Mouse (Mus musculus) heart, adult 8-10 months (tissue): ENCODE measurements around the gene Hyal3. TPM values are rescaled to one million over a fixed set of nuclear protein-coding genes. Genes with fewer than 3 reads are reported as not detected.
"Not testable (repeated sequence)": the region's sequence is repeated elsewhere in the genome, so short reads cannot be mapped to it uniquely, and the experiment has no call there.

Source experiments
- DNase-seq: peaks from one replicate; pipeline ENCODE4 v3.0.0; 2022; ENCODE audit warnings: low spot score
- total RNA-seq, 4 experiments: library from RNA; stranded (reverse); gene quantifications; 2 replicates each; pipeline ENCODE4 v1.2.4; 2022

Hyal3 gene
- total RNA-seq, 4 experiments from 2014 or later, result 0.20 to 0.72 (median 0.25) TPM

DNA sequence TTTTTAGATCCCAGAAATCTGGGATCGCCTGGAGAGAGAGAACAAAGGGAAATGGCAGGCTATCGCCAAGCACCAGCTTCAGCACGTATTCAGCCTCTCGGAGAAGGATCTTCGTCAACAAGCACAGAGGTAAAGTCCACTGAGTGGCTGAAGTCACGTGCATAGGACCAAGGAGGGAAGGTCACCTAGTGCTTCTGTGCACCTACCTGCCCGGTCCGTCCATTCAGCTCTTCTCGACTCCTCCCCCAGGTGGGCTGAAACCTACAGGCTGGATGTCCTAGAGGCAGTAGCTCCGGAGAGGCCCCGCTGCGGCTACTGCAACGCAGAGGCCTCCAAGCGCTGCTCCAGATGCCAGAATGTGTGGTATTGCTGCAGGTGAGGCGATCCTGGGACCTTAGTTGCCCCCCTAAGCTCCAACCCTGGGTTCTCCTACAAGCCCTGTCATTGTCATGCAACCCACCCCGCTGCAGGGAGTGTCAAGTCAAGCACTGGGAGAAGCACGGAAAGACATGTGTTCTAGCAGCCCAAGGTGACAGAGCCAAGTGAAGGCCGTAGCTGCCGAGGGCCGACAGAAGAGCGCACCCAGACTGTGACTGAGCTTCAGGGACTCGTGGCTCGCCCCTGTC lies 30.0 kb upstream of the Hyal3 start:
- no peak for DNase-seq

DNA sequence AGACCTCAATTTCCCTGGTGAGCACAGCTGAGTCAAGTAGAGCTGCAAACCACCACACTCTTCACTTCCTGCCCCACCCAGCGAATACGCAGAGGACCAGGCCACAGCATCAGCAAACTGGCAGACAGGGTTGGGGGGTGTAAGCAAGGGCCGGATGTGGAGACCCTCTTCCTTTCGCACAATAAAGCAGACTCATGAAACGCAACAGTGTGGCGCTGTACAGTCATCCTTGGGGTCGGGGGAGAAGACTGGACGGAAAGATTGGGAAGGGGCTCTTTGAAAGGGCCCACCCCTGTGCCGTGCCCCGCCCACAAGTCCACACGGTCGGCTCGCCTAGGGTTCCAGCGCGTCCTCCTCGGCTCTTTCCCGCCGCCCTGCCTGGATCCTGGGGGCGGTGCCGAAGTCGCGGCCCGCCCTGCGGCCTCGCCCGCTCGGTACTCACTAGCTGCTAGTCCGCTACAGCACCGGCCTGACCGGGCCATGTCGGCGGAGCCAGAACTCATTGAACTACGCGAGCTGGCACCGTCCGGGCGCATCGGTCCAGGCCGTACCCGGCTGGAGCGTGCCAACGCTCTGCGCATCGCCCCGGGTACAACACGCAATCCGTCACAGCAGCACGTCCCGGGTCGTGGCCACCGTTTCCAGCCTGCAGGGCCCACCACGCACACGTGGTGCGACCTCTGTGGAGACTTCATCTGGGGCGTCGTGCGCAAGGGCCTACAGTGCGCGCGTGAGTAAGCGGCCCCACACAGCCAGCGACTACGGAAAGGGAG lies 29.3 kb upstream of the Hyal3 start, which contains the start of gene Rassf1:
Rassf1 (plus strand) TSS at position 439 of the 773 bp plus-strand sequence.
- DNase-seq, result peak; percentile 61

DNA sequence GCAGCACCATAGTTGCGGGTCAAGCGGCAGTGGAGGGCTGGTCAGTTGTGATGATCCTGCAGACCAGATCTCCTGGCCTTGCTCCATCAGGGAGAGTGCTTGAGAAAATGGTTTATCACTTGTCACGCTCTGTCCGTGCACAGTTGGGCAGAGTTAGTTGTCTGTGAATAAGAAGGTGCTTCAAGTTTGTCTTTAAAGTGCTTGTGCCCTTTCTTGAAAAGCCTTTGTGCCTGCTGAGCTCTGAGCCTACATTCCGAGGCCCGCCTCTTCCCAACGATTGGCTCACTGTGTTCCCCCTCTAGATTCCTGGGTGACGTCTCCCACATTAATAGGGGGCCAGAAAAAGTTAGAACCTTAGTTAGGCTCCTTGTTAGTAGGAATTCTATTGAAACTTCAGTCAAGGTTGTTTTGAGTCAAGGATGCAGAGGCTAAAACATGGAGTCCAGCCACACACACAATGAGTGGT lies 28.7 kb upstream of the Hyal3 start:
- DNase-seq, result no peak

DNA sequence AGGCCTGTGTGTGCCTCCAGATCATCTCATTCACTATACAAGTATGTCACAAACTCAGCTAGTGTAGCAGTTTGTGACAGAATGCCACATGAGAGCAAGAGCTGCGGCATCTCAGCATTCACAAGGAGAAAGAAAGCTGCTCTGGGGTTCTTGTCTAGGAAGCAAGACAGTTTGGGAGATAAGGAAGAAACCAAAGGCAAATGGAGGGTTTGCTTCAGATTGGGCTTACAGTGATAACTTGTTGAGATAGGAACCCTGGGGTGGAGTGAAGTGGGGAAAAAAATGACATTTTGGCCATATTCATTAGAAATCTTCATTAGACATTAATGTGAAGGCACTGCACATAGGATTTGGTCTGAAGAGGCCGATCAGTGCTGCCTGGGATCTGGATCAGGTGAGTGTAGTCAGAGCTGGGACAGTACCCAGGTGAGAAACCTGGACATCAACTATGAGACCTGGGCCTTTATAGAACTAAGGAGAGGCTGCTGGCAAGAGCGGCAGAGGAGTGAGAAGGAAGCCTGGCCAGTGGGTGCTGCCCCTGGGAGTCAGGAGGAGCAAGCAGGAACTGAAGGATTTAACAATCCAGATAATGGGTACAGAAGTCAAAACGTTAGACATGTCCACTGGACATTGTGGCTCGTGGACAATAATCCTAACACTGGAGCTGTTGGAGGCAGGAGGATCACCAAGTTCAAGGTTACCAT lies 27.8 kb upstream of the Hyal3 start:
- DNase-seq, result no peak

DNA sequence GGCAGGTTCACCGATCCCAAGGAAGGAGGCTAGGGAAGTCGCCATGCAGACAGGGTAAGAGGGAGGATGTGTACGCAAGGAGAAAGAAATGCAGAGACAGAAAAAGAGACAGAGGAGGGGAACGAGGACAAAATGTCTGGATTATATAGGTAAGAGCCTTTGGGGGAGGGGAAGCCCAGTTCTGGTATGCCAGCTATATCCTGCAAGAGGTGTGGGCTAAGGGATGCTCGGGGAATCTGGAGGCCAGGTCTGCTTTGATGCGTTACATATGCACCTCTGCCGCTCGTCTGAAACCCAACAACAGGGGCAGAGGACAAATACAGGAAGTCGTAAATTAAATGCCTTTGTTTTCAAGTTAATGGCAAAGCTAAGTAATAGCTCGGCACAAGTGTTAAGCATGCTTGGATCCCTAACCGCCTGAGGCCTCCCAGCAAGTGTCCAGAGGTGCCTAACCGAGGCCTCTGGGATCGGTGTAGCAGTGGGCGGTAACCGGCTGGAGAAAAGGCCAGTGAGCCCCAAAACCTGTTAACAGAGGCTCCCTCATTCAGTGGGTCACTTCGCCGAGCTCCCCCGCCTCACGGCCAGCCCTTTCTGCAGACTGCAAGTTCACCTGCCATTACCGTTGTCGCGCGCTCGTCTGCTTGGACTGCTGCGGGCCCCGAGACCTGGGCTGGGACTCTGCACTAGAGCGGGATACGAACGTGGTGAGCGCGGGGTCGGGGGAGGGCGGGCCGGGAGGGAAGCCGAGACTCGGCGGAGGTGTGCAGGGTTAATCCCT lies 26.9 kb upstream of the Hyal3 start:
- no peak for DNase-seq

DNA sequence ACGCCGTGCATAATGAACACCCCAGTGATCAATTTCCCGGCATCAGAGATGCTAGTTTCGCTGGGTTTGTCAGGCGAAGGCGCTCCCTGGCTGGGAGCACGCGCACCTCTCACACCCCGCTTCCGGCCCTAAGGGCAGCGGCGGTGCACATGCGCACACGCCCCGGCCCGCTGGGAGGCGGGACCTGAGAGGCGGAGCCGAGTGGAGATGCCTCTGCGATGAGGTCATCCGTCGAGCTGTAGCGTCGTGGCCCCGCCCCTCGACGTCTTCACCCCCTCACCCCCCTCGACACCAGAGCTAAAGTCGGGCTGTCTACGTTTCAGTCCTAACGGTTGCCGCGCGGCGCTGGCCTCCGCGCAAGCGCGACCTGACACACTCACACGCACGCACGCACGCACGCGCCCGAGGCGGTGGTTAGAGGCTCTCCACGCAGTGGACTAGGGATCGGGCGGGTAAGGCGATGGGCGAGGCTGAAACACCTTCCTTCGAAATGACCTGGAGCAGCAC lies 26.2 kb upstream of the Hyal3 start:
- DNase-seq, result peak; percentile 92

DNA sequence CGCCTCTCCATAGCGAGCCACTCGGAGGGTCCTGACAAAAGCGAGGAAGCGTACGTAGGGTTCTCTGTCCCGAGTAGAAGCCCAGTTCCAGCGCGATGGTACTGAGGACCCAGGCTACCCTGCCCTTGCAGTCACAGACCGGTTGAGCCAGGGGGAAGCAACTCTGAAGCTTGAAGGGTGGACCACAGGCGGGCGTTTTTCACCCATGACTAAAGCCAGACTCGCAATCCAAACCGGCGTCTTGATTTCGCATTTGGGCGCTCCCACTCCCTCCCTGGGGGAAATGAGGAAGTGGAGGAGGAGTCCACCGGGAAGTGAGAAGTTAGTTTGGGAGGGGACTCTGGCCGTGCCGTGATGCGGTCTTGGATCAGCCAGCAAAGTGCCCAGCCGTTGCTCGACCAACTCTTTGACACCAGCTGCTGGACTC lies 25.6 kb upstream of the Hyal3 start:
- DNase-seq, result peak; percentile 89

DNA sequence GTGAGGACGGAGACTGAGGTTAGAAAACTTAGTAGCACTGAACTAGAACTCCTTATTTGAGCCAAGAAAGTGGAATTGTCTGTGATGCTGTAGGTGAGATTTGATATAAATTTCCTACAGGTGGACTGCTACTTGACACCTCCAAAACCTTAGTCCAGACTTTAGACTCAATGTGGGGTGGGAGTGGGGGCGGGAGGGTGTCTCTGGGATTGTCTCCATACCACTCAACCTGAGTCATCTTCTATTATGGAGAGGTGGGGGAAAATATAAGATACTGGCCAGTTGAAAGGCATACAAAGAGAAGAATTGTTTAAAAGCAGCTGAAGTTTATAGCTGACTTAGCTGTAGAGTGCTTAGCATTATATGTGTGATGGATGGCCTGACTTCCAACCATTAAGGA lies 24.9 kb upstream of the Hyal3 start:
- no peak for DNase-seq

DNA sequence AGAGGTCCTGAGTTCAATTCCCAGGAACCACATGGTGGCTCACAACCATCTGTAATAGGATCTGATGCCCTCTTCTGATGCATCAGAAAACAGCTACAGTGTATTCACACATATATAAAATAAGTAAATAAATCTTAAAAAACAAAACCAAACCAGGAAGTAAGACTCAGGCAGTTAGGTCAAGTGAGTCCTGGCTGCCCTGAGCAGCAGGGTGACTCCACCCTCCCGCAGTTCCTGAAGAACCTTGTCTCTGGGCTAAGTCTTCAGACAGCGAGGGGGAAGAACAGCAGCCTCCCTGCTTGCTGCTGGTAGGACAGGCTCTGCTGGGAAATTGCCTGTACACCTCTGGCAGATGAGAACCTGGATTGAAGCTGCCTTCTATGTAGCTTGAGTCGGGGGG lies 24.3 kb upstream of the Hyal3 start:
- DNase-seq, result no peak

DNA sequence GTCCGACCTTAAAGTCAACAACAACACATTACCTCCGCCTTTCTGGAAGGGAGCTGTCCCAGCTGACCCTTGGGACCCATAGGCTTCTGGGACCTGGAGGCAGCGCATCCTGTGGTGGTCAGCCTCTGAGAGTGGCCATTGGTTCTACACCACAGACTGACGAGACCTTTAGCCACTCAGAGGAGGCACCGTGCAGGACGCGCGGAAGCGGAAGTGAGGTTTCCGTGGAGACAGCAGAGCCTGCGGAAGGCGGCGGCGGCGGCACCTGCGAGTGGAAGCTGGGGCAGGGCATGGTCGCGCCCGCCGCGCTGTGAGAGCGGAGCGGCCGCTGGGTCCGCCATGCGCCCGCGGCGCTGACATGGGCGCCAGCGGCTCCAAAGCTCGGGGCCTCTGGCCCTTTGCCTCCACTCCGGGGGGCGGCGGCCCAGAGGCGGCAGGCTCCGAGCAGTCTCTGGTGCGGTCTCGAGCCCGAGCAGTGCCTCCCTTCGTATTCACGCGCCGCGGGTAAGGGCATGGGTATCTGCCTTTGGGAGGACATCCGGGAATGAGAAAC lies 17.5 kb upstream of the Hyal3 start, which contains the start of gene Tusc2:
Tusc2 (plus strand) TSS at position 227 of the 553 bp plus-strand sequence.
- DNase-seq, result peak; percentile 98

DNA sequence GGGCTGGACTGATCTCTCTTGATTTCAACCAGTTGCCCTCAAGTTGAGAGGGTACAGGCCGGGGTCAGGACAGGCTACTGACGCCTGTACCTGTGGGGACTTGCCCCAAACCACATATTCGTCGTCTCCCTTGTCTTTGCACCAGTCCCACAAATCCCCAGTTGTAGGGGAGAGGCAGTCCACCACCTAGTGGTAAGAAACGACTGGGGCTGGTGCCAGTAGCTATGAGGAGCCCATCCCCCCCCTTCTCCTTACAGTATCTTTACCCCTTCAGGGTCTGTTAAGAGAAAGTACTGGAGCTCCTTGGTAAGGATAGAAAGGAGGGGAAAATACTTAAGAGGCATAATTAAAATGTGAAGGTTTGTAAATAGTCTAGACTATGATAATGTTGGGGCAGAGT lies 15.1 kb upstream of the Hyal3 start:
- not testable (repeated sequence) for DNase-seq

DNA sequence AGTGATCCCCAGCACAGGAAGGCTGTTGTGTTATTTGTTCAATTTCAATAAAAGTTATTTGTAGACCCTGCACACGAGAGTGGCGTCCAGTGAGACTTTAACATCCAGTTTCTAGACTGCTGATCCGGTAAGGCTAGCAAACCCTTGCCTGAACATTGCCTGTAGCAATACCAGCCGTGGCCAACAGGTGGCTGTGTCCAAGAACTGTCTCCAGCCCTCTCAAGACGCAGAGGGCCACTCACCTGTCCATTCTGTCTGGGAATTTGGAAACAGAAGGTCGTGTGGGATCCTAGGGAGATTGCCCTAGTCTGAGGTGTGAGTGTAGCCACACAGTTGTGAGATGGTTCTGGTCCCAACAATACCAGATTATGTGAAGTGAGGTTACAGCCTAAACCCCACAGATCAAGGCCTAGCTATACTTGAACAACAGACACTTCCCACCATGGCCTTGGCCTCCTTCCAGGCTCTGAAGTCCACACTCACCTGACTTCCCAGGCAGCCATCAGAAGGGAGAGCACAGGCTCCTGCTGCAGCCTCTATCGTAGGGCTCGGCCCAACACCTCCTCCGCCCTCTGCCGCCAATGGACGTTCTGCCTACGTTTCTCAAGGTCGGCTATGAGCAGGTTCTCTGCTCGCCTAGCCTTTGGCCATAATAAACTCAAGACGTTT lies 14.4 kb upstream of the Hyal3 start:
- peak; percentile 85 for DNase-seq

DNA sequence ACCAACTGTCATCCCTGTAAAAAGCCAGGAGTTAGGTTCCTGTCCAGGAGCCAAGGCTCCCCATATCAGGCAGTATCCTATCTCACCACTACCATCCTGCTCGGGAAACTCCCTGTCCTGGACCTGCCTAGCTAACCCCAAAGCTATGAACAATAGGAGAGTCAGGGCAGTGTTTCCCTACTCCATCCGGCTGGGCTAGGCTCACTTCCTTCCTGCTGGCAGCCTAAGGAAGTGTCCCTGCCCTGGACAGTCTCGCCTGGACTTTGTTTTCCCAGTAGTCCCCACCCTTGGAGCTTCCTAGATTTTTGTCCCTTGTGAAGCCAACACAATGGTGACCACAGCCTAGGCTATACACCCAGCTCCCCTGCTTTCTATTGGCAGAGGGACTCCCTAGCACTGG lies 13.8 kb upstream of the Hyal3 start:
- DNase-seq, result peak; percentile 87

DNA sequence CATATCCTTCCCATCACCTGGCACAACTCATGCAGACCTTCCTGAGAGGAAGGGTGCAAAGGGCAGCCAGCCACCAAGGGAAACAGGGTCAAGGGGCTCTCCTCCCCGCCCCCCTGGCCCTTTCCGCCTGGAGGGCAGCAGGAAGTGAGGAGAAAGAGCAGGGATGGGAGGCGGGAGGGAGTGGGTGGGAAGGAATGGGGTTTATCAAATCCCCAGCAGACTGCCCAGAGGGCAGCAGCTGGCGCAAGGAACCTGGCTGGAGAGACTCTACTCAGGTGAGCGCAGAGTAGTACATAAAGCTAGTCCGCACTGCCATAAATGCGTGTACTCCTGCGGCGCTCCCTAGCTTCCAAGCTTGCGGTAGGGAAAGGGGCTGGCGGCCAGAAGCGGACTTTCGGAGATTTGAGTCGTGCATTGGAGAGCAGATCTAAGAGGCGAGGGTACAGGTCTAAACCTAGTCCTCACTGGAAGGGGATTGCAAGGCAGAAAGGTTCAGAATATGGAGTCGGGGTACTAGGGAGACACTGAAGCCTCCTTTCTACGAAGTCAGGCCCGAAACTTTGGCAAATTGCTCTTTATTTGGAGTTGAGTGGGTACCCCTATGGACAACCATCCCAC lies 12.8 kb upstream of the Hyal3 start, which contains the start of gene Hyal2:
Hyal2 (plus strand) TSS at position 244 of the 618 bp plus-strand sequence.
- no peak for DNase-seq

DNA sequence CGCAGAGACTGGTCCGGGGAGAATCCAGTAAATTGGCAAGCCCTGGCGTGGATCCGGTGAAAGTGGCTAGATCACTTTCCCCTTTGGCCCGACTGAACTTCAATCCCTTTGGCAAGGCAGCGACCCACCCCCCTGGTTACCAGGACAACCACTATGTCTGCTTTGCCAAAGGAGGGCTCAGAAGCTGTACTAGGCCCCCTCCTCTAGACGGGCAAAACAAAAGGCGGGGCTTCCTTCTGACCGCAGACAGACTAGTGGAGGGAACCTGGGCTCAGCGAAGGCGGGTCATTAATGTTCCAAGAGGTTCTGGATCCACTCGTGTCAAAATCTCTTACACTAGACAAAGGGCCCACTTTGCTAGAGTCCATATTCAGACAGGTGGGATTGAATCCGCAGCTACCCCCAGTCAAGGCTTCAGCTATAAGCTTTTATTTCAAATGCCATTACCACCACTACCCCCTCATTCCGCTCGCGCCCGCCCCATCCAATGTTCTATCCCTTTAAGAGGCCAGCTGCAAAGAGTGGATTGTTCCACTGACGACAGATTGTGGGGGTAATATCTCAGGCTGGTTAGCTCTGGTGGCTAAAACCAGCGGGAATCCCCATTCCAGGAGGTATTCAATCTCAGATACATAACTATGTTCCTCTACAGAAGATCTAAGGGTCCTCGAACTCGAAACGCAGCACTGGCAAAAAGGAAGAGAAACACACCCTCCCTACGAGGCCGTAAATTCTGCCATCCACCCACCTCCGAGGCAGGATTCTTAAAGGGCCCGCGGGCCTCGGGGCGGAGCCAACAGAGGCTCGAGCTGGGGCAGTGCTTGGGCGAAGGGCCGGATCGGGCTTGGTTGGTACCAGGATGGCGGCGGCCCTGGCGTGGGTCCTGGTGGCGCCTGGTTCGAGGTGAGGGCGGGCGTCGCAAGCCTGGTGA lies 12.0 kb upstream of the Hyal3 start:
- peak; percentile 86 for DNase-seq

DNA sequence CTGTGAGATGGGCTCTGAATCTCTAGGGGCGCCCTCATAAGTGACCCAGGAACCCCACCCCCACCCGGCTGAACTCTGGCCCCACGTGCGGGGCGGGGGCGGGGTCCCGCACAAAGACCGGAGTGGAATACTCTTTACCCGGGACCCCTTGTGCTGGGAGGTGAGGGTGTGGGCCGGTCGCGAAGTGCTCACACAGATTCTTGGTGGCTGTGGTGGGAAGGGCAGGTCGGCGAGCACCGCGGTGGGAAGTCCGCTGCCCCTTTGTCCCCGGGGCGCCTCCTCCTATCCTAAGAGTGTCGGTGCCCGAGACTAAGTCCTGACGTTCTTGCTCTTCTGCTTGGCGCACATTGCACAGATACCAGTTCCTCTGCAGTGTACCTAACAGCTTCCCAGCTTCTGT lies 11.3 kb upstream of the Hyal3 start:
- DNase-seq, result no peak

DNA sequence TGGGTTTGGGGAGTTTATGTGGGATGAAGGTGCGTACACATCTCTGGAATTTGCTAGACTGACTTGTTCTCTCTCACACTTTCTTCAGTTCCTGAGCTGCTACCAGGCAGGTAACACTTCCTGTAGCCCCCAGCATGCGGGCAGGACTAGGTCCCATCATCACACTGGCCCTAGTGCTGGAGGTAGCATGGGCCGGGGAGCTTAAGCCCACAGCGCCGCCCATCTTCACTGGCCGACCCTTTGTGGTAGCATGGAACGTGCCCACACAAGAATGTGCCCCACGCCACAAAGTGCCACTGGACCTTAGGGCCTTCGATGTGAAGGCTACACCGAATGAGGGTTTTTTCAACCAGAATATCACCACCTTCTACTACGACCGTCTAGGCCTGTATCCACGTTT lies 10.6 kb upstream of the Hyal3 start:
- DNase-seq, result no peak

DNA sequence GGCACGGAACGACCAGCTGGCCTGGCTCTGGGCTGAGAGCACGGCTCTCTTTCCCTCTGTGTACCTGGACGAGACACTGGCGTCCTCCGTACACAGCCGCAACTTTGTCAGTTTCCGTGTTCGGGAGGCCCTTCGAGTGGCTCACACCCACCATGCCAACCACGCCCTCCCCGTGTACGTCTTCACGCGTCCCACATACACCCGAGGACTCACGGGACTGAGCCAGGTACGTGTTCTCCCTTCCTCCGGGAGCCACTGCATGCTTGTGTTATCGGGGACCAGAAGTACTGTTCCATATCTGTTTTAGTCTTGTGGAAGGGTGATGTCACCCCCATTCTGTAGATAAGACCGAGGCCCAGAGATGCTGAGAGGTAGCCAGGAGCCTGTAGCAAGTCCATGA lies 9.8 kb upstream of the Hyal3 start:
- DNase-seq, result no peak
